Mouse (Mus musculus): ENCODE results near the gene Ube2z. TPM values are rescaled to one million over a fixed set of nuclear protein-coding genes. Genes with fewer than 3 reads are reported as not detected.

The Ube2z gene
- polyA plus RNA-seq (2015; fragmentation: Nextera tagmentation; extraction: Ambion mirVana) = 24.1 and 26.4 TPM in 2 replicates

GRCm38 (mm10) chr11:96065215-96065911 lies at the start of gene Ube2z:
Gene Ube2z, minus strand, starts transcription at chr11:96065388.

GRCm38 (mm10) chr11:96111751-96112150 lies 46.6 kb upstream of the Ube2z start, which contains the start of gene Calcoco2:
Gene Calcoco2, minus strand, starts transcription at chr11:96111964.

GRCm38 (mm10) chr11:96075509-96076220 lies 10.5 kb upstream of the Ube2z start, which contains the start of gene Atp5g1:
Gene Atp5g1, minus strand, starts transcription at chr11:96075670.

DNA sequence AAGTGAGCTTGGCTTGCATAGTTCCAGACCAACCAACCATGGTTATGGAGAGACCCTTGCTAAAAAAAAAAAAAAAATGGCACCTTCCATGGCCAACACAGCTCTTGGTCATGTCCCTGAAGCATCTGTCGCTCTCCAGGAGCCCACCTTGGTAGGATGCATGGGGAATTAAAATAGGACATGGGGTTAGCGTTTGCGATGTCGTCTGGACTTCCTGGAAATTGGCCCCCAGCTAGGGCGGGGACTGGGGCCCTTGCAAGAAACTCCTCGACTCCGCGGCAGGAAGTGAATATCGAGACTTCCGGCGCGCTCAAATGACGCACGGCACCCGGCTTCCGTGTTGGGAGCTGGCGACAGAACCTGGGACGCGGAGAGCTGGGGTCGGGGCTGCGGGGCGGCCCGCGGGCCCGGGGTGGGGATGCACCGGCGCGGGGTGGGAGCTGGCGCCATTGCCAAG lies 30.6 kb downstream of the Ube2z start, which contains the start of gene Snf8:
Gene Snf8 (plus strand): TSS at position 290 of the 457 bp plus-strand sequence.

GRCm38 (mm10) chr11:96005403-96006271 lies 59.6 kb downstream of the Ube2z start, which contains the start of gene Igf2bp1:
Gene Igf2bp1, minus strand, starts transcription at chr11:96005940.

Other genes with a start within 250 kb of the Ube2z start
- gene Phospho1, start 240.9 kb downstream of the Ube2z start, polyA plus RNA-seq (2015; fragmentation: Nextera tagmentation; extraction: Ambion mirVana) = 1.5 and 1.9 TPM in 2 replicates
- 34.9 and 44.0 TPM in 2 replicates for gene Gngt2, start 228.2 kb downstream of the Ube2z start, polyA plus RNA-seq (2015; fragmentation: Nextera tagmentation; extraction: Ambion mirVana)
- 5.8 and 6.5 TPM in 2 replicates for gene Abi3, start 222.9 kb downstream of the Ube2z start, polyA plus RNA-seq (2015; fragmentation: Nextera tagmentation; extraction: Ambion mirVana)
- gene B4galnt2, start 150.5 kb downstream of the Ube2z start, polyA plus RNA-seq (2015; fragmentation: Nextera tagmentation; extraction: Ambion mirVana) = 0.08 TPM in 1 of 2 replicates, not detected in the other
- gene Igf2bp1, start 59.4 kb downstream of the Ube2z start, polyA plus RNA-seq (2015; fragmentation: Nextera tagmentation; extraction: Ambion mirVana) = 4.5 and 6.6 TPM in 2 replicates
- gene Gip, start 40.8 kb downstream of the Ube2z start, polyA plus RNA-seq (2015; fragmentation: Nextera tagmentation; extraction: Ambion mirVana) = 0.29 and 1.3 TPM in 2 replicates
- 64.6 and 78.3 TPM in 2 replicates for gene Snf8, start 30.5 kb downstream of the Ube2z start, polyA plus RNA-seq (2015; fragmentation: Nextera tagmentation; extraction: Ambion mirVana)
- gene Atp5g1, start 10.3 kb upstream of the Ube2z start, polyA plus RNA-seq (2015; fragmentation: Nextera tagmentation; extraction: Ambion mirVana) = 544 and 782 TPM in 2 replicates
- gene Calcoco2, start 46.6 kb upstream of the Ube2z start, polyA plus RNA-seq (2015; fragmentation: Nextera tagmentation; extraction: Ambion mirVana) = not detected in 2 replicates
- gene Ttll6, start 68.4 kb upstream of the Ube2z start, polyA plus RNA-seq (2015; fragmentation: Nextera tagmentation; extraction: Ambion mirVana) = not detected in 2 replicates
- gene Hoxb13, start 128.9 kb upstream of the Ube2z start, polyA plus RNA-seq (2015; fragmentation: Nextera tagmentation; extraction: Ambion mirVana) = not detected in 2 replicates
- 5.8 and 16.8 TPM in 2 replicates for gene Hoxb9, start 206.1 kb upstream of the Ube2z start, polyA plus RNA-seq (2015; fragmentation: Nextera tagmentation; extraction: Ambion mirVana)
- 3.9 and 8.9 TPM in 2 replicates for gene Hoxb8, start 216.5 kb upstream of the Ube2z start, polyA plus RNA-seq (2015; fragmentation: Nextera tagmentation; extraction: Ambion mirVana)
- 44.2 and 62.6 TPM in 2 replicates for gene Hoxb7, start 221.2 kb upstream of the Ube2z start, polyA plus RNA-seq (2015; fragmentation: Nextera tagmentation; extraction: Ambion mirVana)
- gene Hoxb6, start 227.1 kb upstream of the Ube2z start, polyA plus RNA-seq (2015; fragmentation: Nextera tagmentation; extraction: Ambion mirVana) = 19.5 and 38.7 TPM in 2 replicates
- 2.8 and 9.2 TPM in 2 replicates for gene Hoxb5, start 237.9 kb upstream of the Ube2z start, polyA plus RNA-seq (2015; fragmentation: Nextera tagmentation; extraction: Ambion mirVana)

All from adrenal gland, postnatal 0 days (tissue).